Mouse (Mus musculus): ENCODE data around the gene Samd8.

GRCm38 (mm10) chr14:21714486-21714885 lies 35.8 kb upstream of the Samd8 start, which contains the start of gene Dupd1:
- no peak for TF ChIP-seq POLR2A (IDR thresholded peaks at IDR 0.05; ENCODE audit: borderline replicate concordance, insufficient read depth, low read length)
- TF ChIP-seq CTCF (IDR thresholded peaks at IDR 0.05; ENCODE audit: borderline replicate concordance, insufficient read depth, low read depth, low read length) = no peak

Data from cerebellum, adult 2 months (tissue).